Mouse (Mus musculus) forebrain, embryonic 16.5 days (tissue): ENCODE measurements at regions not wholly inside any gene's neighbourhood (a gene's known extent, or its start where the extent isn't known, plus 50 kb on each side); places are given as distances from the start of the nearest gene placed in this dataset.

ENCODE experiments used
- ATAC-seq: fragments of 200-750 bp; cut with Nextera tagmentation; 2 replicates; pipeline ENCODE4 v1.8.0; 2017; ENCODE audit warnings: mild to moderate bottlenecking, moderate library complexity
- H3K27ac ChIP-seq: fragments of 300-500 bp; sonication (generic); 2 replicates; pipeline ENCODE4 v1.5.1; 2014; ENCODE audit warnings: low read length, control low read depth
- H3K27me3 ChIP-seq: fragments of 300-500 bp; sonication (generic); replicated peaks from 2 replicates; pipeline ENCODE4 v1.6.1; 2014; ENCODE audit warnings: low read length; ENCODE audit not compliant: control insufficient read depth, insufficient read depth
- H3K36me3 ChIP-seq: fragments of 300-500 bp; sonication (generic); 2 replicates; pipeline ENCODE4 v1.6.1; 2014; ENCODE audit not compliant: control insufficient read depth, insufficient read depth
- H3K4me1 ChIP-seq: fragments of 300-500 bp; sonication (generic); replicated peaks from 2 replicates; pipeline ENCODE4 v1.6.1; 2014; ENCODE audit warnings: low read length; ENCODE audit not compliant: control insufficient read depth, insufficient read depth
- H3K4me2 ChIP-seq: fragments of 300-500 bp; sonication (generic); 2 replicates; pipeline ENCODE4 v1.6.1; 2014; ENCODE audit warnings: mild to moderate bottlenecking, low read length, control low read depth
- H3K4me3 ChIP-seq: fragments of 300-500 bp; sonication (generic); replicated peaks from 2 replicates; pipeline ENCODE4 v1.5.1; 2014; ENCODE audit warnings: mild to moderate bottlenecking, low read length, control low read depth
- H3K9ac ChIP-seq: fragments of 300-500 bp; sonication (generic); replicated peaks from 2 replicates; pipeline ENCODE4 v1.6.1; 2014; ENCODE audit warnings: low read depth, low read length, control low read depth
- H3K9me3 ChIP-seq: fragments of 300-500 bp; sonication (generic); 2 replicates; pipeline ENCODE4 v1.6.1; 2016; ENCODE audit warnings: low read length; ENCODE audit not compliant: control insufficient read depth
- WGBS: fragments of 180-500 bp; shearing (Covaris S2); extraction: QIAGEN DNeasy Blood & Tissue Kit; methylation state at CpG from one replicate; pipeline ENCODE4 v1.1.7; 2014; 5-methylcytosine and 5-hydroxymethylcytosine counted together

DNA sequence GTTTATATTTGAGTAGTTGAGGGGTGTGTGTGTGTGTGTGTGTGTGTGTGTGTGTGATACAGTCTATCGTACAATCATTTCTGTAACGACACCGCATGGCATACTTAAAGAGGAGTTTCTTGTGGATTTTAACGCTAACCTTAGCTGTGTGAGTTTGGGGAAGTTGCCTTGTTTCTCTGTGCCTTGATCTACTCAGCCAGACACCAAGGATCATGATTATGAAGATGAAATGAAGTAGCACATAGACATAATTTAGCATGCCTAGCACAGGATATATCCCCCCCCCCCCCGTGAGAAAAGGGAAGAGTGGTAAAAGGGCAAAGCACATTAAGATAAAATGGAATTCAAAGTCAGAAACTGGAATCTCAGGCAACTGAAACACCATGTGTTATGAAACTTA lies 75.6 kb upstream of the Slc38a2 start:
- Histone ChIP-seq H3K4me2 (no peak overlapping the region), H3K4me3 (no peak overlapping the region), H3K27me3 (no peaks in the 10 kb centered on the region), H3K4me1 (no peaks in the 10 kb centered on the region), H3K27ac (no peak overlapping the region), H3K36me3 (no peaks in the 10 kb centered on the region), H3K9ac (no peak overlapping the region), H3K9me3 (no peaks in the 10 kb centered on the region)
- 83% methylated on average over 5 of the region's 5 CpGs for WGBS
- ATAC-seq: no peak

DNA sequence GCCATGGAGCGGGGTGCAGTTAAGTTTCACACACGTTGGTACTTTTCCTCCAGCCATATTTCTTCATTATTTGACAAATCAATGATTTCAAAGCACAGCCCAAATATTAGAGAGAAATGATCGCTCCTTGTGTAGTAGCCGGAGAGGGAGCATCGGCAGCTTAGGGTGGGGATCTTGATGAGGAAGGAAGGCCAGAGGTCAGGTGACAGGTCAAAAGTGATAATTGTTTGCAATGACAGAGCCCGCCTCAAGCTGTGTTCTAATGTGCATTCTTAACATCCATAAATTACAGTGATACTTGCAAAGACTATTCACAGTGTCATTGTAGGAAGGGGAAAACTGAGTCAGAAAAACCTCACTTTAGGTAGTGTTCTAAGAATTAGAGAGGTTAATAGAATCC lies 75.1 kb upstream of the Slc38a2 start:
- Histone ChIP-seq H3K4me3 (no peak overlapping the region), H3K27me3 (no peaks in the 10 kb centered on the region), H3K9me3 (no peaks in the 10 kb centered on the region), H3K36me3 (no peaks in the 10 kb centered on the region), H3K27ac (no peak overlapping the region), H3K9ac (no peak overlapping the region), H3K4me2 (no peak overlapping the region), H3K4me1 (no peaks in the 10 kb centered on the region)
- no peak for ATAC-seq
- 88% methylated on average over 6 of the region's 6 CpGs for WGBS

DNA sequence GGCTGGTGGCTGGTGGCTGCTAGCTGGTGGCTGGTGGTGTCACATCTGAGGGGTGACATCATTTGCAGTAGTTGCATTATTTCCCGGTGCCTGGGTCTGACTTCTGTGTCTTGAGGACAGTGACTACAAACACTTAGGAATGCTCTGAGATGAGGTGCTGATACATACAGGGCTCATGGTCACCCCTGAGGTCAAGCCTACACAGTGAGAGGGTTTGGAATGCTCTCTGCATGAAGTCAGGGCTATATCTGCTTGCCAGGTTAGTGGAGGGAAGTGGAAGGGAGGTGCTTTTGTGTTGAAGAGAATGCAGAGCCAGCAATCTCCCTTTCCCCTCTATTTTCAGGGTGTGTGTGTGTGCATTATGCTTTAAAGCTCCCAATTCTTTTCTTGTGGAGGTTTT lies 74.1 kb upstream of the Slc38a2 start:
- H3K9me3 ChIP-seq: no peaks in the 10 kb centered on the region
- no peak overlapping the region for H3K27ac ChIP-seq
- no peak for ATAC-seq
- H3K4me3 ChIP-seq: no peak overlapping the region
- no peak overlapping the region for H3K9ac ChIP-seq
- no peaks in the 10 kb centered on the region for H3K27me3 ChIP-seq
- no peak overlapping the region for H3K4me2 ChIP-seq
- H3K4me1 ChIP-seq: no peaks in the 10 kb centered on the region
- 78% methylated on average over 1 of the region's 1 CpGs for WGBS
- no peaks in the 10 kb centered on the region for H3K36me3 ChIP-seq

DNA sequence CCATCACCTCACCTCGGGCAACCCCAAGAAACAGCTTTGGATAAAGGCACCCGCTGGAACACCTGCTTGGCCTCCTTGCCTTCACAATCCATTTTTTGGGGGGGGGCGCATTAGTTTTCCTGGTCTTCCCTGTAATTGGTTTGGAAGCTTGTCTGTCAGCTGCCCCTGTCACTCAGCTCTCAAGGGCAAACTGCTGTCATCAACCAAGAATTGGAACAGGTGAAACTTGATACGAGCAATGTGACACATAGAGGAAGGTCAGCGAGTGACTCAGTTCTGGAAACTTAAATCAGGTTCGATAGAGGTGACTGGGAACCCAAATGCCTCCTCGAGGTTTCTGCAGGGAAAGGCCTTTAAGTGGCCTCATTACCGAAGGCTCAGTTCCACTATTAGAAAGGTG lies 73.2 kb upstream of the Slc38a2 start:
- ATAC-seq: no peak
- Histone ChIP-seq H3K9me3 (no peaks in the 10 kb centered on the region), H3K27me3 (no peaks in the 10 kb centered on the region), H3K36me3 (no peaks in the 10 kb centered on the region), H3K27ac (no peak overlapping the region), H3K4me2 (no peak overlapping the region), H3K4me1 (no peaks in the 10 kb centered on the region), H3K4me3 (no peak overlapping the region), H3K9ac (no peak overlapping the region)
- 91% methylated on average over 8 of the region's 8 CpGs for WGBS

DNA sequence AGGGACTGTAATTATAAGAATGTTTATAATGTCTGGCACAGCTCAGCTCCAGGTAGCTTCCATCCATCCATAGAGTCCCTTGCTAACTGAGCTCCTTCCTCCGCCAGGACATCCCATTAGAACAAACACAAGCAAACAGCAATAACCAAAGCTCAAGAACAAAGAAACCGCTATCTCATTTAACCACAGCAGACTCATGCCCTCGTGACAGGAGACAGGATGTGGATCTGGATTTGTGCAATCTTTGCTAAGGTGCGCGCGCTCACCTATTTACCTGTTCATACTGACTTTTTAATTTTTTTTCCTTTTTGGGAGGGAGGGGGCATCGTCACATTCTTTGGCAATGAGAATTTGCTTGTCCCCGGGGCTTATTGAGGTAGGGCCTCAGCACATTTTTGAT lies 71.3 kb upstream of the Slc38a2 start:
- Histone ChIP-seq H3K9ac (no peak overlapping the region), H3K27ac (no peak overlapping the region), H3K4me2 (no peak overlapping the region), H3K9me3 (no peaks in the 10 kb centered on the region), H3K36me3 (no peaks in the 10 kb centered on the region), H3K4me1 (no peaks in the 10 kb centered on the region), H3K27me3 (no peaks in the 10 kb centered on the region), H3K4me3 (no peak overlapping the region)
- no peak for ATAC-seq
- 95% methylated on average over 8 of the region's 8 CpGs for WGBS

DNA sequence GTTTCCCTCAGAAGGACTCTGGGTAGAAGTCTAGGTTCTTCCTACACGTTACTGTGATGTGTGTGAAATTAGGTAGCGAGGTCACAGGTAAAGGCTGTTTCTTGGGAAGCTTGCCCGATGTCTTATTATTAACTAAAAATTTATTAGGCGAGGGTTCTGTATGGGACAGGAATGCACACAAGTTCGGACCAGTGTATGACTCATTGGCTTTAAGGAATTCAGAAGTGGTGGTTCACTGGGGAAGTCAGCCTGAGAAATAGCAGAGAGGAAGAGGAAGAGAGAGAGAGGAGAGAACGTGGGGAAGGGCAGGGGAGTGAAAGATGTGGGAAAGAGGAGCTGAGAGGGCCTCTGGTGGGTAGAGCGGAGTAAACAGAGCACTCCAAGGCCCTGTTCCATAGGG lies 70.8 kb upstream of the Slc38a2 start:
- WGBS: 87% methylated on average over 7 of the region's 7 CpGs
- Histone ChIP-seq H3K4me2 (no peak overlapping the region), H3K27me3 (no peaks in the 10 kb centered on the region), H3K4me3 (no peak overlapping the region), H3K4me1 (no peaks in the 10 kb centered on the region), H3K9ac (no peak overlapping the region), H3K27ac (no peak overlapping the region), H3K9me3 (no peaks in the 10 kb centered on the region), H3K36me3 (no peaks in the 10 kb centered on the region)
- ATAC-seq: no peak

DNA sequence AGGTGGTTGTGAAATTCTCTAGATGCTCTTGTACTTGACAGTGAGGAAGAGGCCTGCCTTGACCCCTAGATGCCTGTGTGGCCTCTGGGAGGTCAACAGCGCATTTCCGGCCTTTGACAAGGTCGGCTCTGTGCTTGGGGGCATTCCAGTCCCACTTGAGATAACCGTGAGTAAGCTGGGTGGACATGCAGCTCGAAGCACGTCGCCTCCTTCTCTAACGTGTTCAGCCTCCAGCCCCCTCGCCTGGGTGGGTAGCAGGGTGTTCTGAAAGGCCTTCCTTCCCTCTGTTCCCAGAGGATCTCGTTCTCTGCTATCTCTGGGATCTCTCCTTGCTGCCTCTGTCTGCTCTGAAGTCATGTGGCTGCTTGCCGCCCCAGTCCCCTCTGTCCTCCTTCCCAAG lies 70.2 kb upstream of the Slc38a2 start:
- no peak for ATAC-seq
- WGBS: 88% methylated on average over 11 of the region's 11 CpGs

DNA sequence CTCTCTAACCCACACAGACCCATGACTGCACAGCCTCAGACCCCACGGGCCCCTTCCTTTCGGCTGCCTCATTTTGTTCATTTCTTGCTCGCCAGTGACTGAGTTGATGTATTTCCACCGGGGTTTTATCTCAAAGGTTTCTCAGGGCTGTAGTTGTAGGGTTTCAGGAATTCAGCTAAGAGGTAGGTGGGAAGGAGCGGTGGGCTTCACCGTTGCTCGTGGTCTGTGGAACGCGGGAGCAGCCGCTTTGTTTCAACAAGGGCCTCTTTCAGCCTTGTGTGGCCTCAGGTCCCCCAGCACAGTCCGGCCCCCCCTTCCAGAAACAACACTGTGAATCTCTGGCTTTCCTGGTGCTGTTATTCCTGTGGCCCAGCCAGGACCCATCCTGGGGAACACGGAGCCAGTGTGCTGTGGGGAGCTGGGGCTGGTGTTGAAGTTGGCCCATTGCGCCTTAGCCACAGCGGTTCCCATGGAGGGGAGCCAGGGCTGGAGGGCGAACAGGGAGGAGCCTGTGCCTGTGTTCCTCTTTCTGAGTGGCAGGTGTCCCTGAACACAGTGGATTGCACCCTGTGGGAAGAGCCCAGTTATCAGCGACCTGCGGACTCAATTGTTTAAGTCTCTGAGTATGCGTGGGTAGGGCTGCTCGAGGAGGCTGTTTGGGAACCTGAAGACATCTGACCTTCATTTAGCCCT lies 68.9 kb upstream of the Slc38a2 start:
- no peak overlapping the region for H3K4me2 ChIP-seq
- 80% methylated on average over 19 of the region's 19 CpGs for WGBS
- H3K4me3 ChIP-seq: no peak overlapping the region
- no peak overlapping the region for H3K27ac ChIP-seq
- H3K27me3 ChIP-seq: no peaks in the 10 kb centered on the region
- H3K36me3 ChIP-seq: no peaks in the 10 kb centered on the region
- no peak overlapping the region for H3K9ac ChIP-seq
- ATAC-seq: no peak
- no peaks in the 10 kb centered on the region for H3K4me1 ChIP-seq
- H3K9me3 ChIP-seq: no peaks in the 10 kb centered on the region

More for the DNA sequence above, 70.2 kb upstream of the Slc38a2 start:
- Histone ChIP-seq H3K27me3 (no peaks in the 10 kb centered on the region), H3K4me3 (no peak overlapping the region), H3K36me3 (no peaks in the 10 kb centered on the region), H3K27ac (no peak overlapping the region), H3K4me1 (no peaks in the 10 kb centered on the region), H3K4me2 (no peak overlapping the region), H3K9me3 (no peaks in the 10 kb centered on the region), H3K9ac (no peak overlapping the region)

DNA sequence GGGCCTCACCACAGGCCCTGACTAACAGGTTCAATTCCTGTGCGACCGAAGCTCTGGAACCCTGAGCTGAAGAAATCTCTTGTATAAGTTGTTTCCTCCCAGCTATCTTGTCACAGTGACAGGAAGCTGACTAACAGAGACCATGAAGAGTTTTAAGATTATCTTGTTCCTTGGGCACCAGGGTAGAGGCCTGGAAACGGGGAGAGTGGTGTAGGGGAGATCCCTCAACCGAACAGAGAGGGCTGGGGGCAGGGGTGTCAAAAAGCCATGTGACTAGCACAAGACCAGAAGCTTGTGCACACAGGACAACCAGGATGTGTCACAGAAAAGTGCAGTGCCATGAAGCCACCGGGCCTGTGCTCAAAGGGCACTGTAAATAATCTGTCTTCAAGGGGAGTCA lies 67.7 kb upstream of the Slc38a2 start:
- Histone ChIP-seq H3K4me1 (no peaks in the 10 kb centered on the region), H3K9ac (no peak overlapping the region), H3K27ac (no peak overlapping the region), H3K36me3 (no peaks in the 10 kb centered on the region), H3K9me3 (no peaks in the 10 kb centered on the region), H3K4me3 (no peak overlapping the region), H3K4me2 (no peak overlapping the region), H3K27me3 (no peaks in the 10 kb centered on the region)
- no peak for ATAC-seq
- 94% methylated on average over 5 of the region's 5 CpGs for WGBS

DNA sequence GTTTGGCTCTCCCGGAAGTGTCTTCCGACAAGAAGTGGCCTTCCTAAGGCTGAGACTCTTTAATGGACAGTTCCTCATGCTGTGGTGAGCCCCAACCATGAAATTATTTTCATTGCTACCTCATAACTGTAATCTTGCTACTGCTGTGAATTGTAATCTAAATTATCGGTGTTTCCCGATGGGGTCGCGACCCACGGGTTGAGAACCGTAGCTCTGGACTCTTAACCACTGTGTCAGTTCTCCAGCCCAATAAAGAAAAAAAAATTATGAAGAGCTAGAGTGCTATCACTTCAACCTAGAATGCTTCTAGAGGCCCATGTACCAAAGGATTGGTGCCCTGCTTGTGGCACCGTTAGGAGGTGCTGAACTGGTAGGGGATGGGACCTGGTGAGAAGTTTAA lies 66.7 kb upstream of the Slc38a2 start:
- ATAC-seq: no peak
- no peaks in the 10 kb centered on the region for H3K27me3 ChIP-seq
- H3K9ac ChIP-seq: no peak overlapping the region

More for the DNA sequence above, 66.7 kb upstream of the Slc38a2 start:
- 98% methylated on average over 9 of the region's 9 CpGs for WGBS
- H3K4me3 ChIP-seq: no peak overlapping the region
- H3K36me3 ChIP-seq: no peaks in the 10 kb centered on the region
- H3K4me1 ChIP-seq: no peaks in the 10 kb centered on the region
- no peaks in the 10 kb centered on the region for H3K9me3 ChIP-seq
- H3K4me2 ChIP-seq: no peak overlapping the region
- no peak overlapping the region for H3K27ac ChIP-seq
